Comparison of ENCODE assay signal across 10 mouse cellular contexts in genomic region chr19:24671571-24671970, GRCm38 (mm10). TPM values are rescaled to one million over a fixed set of nuclear protein-coding genes. Genes with fewer than 3 reads are reported as not detected.
DNase-seq lines count a peak whose midpoint lies in the region; ATAC-seq and TF ChIP-seq lines count a peak whose summit lies in the region.
"Had no signal": no experiment of that assay in that cellular context is flagged by ENCODE, and none has a peak within 500 bp of the region (broad histone marks: within the 10 kb centered on the region; RNA-seq: fewer than 3 reads in every experiment).

No protein-coding gene starts in this region.

- H3K4me3 ChIP-seq in gastrocnemius, adult 2 months = no peak overlapping the region
- H3K4me3 ChIP-seq in neural tube, embryonic 11.5 days (ENCODE audit: low read depth, low read length) = no peak overlapping the region
- H3K4me3 ChIP-seq: liver, embryonic 12.5 days had no signal

- H3K9me3 ChIP-seq in neural tube, embryonic 11.5 days (ENCODE audit: control insufficient read depth, low read length) = no peaks in the 10 kb centered on the region
- H3K9me3 ChIP-seq: liver, embryonic 12.5 days had no signal

- no peaks in the 10 kb centered on the region for H3K36me3 ChIP-seq in neural tube, embryonic 11.5 days (ENCODE audit: control insufficient read depth, insufficient read depth, low read length)
- H3K36me3 ChIP-seq: liver, embryonic 12.5 days had no signal

- no peak overlapping the region for H3K4me2 ChIP-seq in neural tube, embryonic 11.5 days (ENCODE audit: low read depth)
- H3K4me2 ChIP-seq: liver, embryonic 12.5 days had no signal

- no peak for TF ChIP-seq CTCF in gastrocnemius, adult 2 months (IDR thresholded peaks at IDR 0.05)

- DNase-seq in gastrocnemius, adult 2 months = no peak
- no peak for DNase-seq in gastrocnemius, adult 8-10 months (ENCODE audit: low spot score in 2 of 2)
- peak; percentile 15 for DNase-seq in neural tube, embryonic 11.5 days (ENCODE audit: low spot score)
- no peak for DNase-seq in neural tube, embryonic 10.5 days (ENCODE audit: extremely low spot score, low spot score)
- peak; percentile 45 for DNase-seq in kidney, postnatal 10 days
- peak; percentile 48 for DNase-seq in yolk sac, embryonic 10.5 days (ENCODE audit: low spot score)
- DNase-seq in left cerebral cortex, postnatal 25 days (ENCODE audit: low spot score in 2 of 2) = no peak
- DNase-seq: gastrocnemius, postnatal 10 days had no signal

- 44% methylated on average over 3 of the region's 3 CpGs for WGBS in neural tube, embryonic 11.5 days

- H3K9ac ChIP-seq in neural tube, embryonic 11.5 days (ENCODE audit: low read length) = no peak overlapping the region
- H3K9ac ChIP-seq: liver, embryonic 12.5 days had no signal

- peak overlapping the region; percentile 20 for H3K27ac ChIP-seq in gastrocnemius, adult 2 months
- no peak overlapping the region for H3K27ac ChIP-seq in neural tube, embryonic 11.5 days (ENCODE audit: low read depth, low read length)
- H3K27ac ChIP-seq: liver, embryonic 12.5 days had no signal

- intact Hi-C loops in gastrocnemius, adult 2 months (cut with DNase I) = no loop called here
- intact Hi-C loops in left cerebral cortex, postnatal 25 days (cut with DNase I) = no loop called here

- H3K27me3 ChIP-seq in neural tube, embryonic 11.5 days (ENCODE audit: control insufficient read depth, insufficient read depth, low read length) = no peaks in the 10 kb centered on the region
- H3K27me3 ChIP-seq: liver, embryonic 12.5 days had no signal

- ATAC-seq in neural tube, embryonic 11.5 days (ENCODE audit: insufficient read depth, low FRiP score, low TSS enrichment) = no peak
- no peak for ATAC-seq in granulocyte monocyte progenitor cell, adult 5-6 weeks (replicated peaks; ENCODE audit: poor library complexity, severe bottlenecking)
- ATAC-seq: liver, embryonic 12.5 days had no signal

- no peaks in the 10 kb centered on the region for H3K4me1 ChIP-seq in neural tube, embryonic 11.5 days (ENCODE audit: control insufficient read depth, insufficient read depth, low read length)
- H3K4me1 ChIP-seq: liver, embryonic 12.5 days had no signal

RNA-seq across cellular contexts. Expression of gene Tmem252, which starts 2.2 kb away (rescaled TPM):
- total RNA-seq in gastrocnemius, adult 2 months (2021) = under 1 TPM; 0.08 TPM
- total RNA-seq in gastrocnemius, adult 8-10 months (2022) = under 1 TPM in 2 of 4 experiments, not detected in 2; 0.05 to 0.13 TPM
- polyA plus RNA-seq in neural tube, embryonic 11.5 days (2014; fragmentation: Nextera tagmentation; extraction: Ambion mirVana) = 1.5 TPM in 2 replicates
- total RNA-seq in granulocyte monocyte progenitor cell, adult 5-6 weeks (2014; fragmentation: Nextera tagmentation) = not detected in 2 replicates
- not detected in 2 replicates for total RNA-seq in granulocyte monocyte progenitor cell, adult 5-6 weeks (2017)
- under 1 TPM; 0.30 to 0.43 TPM for total RNA-seq in left cerebral cortex, postnatal 25 days (2021)

Comparison
In these comparisons a context has a peak if more than half of its experiments do, and no peak if none do; other contexts are left out.
1. DNase-seq: peak in neural tube, embryonic 11.5 days (single experiment), kidney, postnatal 10 days (single experiment) and yolk sac, embryonic 10.5 days (single experiment); none in gastrocnemius, adult 2 months (single experiment), gastrocnemius, adult 8-10 months (0 of 2), neural tube, embryonic 10.5 days (single experiment) and left cerebral cortex, postnatal 25 days (0 of 2).